Mouse (Mus musculus) thymus, postnatal 14 days (tissue): Measurements from ENCODE around the gene Syp.

Source experiments
- DNase-seq: peaks from one replicate; pipeline ENCODE4 v3.0.0; 2021

Syp gene

GRCm38 (mm10) chrX:7664791-7665190 lies 26.5 kb downstream of the Syp start:
- DNase-seq: no peak

GRCm38 (mm10) chrX:7665739-7666502 lies 27.6 kb downstream of the Syp start:
- DNase-seq: no peak

GRCm38 (mm10) chrX:7670390-7670881 lies 32.2 kb downstream of the Syp start:
- DNase-seq: peak; percentile 53

GRCm38 (mm10) chrX:7670921-7671623 lies 32.8 kb downstream of the Syp start, which contains the start of gene Plp2:
Plp2 (minus strand) TSS chrX:7671390.
- peak; percentile 55 for DNase-seq

GRCm38 (mm10) chrX:7672739-7673138 lies 34.5 kb downstream of the Syp start:
- DNase-seq: no peak

- DNase-seq: peak; percentile 63
Measured at GRCm38 (mm10) chrX:7673578-7674281, 35.5 kb downstream of the Syp start.

GRCm38 (mm10) chrX:7674284-7675000 lies 36.2 kb downstream of the Syp start:
- DNase-seq: peak; percentile 55

- no peak for DNase-seq
Measured at GRCm38 (mm10) chrX:7675001-7675380, 36.7 kb downstream of the Syp start.

GRCm38 (mm10) chrX:7678986-7679385 lies 40.7 kb downstream of the Syp start:
- no peak for DNase-seq

- peak; percentile 91 for DNase-seq
Measured at GRCm38 (mm10) chrX:7679405-7680056, 41.3 kb downstream of the Syp start.

- DNase-seq: no peak
Measured at GRCm38 (mm10) chrX:7680057-7680412, 41.8 kb downstream of the Syp start.

GRCm38 (mm10) chrX:7680864-7681263 lies 42.6 kb downstream of the Syp start, which contains the start of gene Magix:
Magix (minus strand) TSS chrX:7681251.
- DNase-seq: no peak

GRCm38 (mm10) chrX:7688321-7688720 lies 50.0 kb downstream of the Syp start:
- no peak for DNase-seq

- no peak for DNase-seq
Measured at GRCm38 (mm10) chrX:7690486-7690885, 52.2 kb downstream of the Syp start.

- DNase-seq: peak; percentile 55
Measured at GRCm38 (mm10) chrX:7692862-7693261, 54.6 kb downstream of the Syp start.

- DNase-seq: no peak
Measured at GRCm38 (mm10) chrX:7696520-7696919, 58.2 kb downstream of the Syp start.

- peak; percentile 83 for DNase-seq
Measured at GRCm38 (mm10) chrX:7696954-7697381, 58.7 kb downstream of the Syp start, which contains the start of gene Gpkow. Gpkow (plus strand) TSS chrX:7697131.
